Mouse (Mus musculus): ENCODE results near the gene Rasa1. TPM values are rescaled to one million over a fixed set of nuclear protein-coding genes. Genes with fewer than 3 reads are reported as not detected.

Rasa1 gene
- total and polyA plus RNA-seq, 2 experiments, result 3.0 to 25.4 TPM

DNA sequence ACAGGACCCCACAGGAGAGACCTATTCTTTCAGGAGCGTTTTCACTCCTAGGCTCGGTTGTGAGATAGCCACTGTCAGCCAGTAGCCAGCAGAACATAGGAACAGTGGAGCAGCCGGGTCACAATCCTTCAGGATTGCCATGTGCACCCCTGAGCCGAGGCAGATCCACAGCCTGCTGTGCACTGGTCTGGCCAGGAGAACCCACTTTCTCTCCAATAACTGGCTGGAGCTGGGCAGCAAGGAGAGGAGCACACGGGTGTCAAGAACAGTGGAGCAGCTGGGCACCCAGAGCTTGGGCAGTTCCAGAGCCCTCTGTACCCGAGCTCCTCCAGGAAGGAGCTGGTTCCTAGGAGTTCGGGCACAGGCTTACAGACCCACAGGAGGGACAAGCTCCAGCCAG is 50.2 kb downstream of the Rasa1 start:
- 92% methylated on average over 7 of the region's 7 CpGs for WGBS

DNA sequence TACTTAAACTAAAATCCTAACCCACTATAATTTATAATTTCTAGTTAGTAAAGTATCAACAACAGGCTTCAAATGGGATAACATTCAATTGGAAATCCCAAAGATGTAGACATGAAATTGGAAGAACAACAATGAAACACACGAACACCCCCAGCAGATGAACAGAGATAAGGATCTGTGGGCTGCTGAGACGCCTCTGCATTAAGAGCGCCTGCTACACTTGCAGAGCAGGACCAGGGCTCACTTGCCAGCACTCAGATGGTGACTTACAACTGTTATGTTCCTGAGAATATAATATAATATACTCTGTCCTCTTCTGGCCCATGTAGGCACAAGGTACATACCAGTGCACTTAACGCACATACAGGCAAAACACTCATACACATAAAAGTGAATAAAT is 70.3 kb downstream of the Rasa1 start:
- H3K79me2 ChIP-seq (ENCODE audit: control insufficient read depth, insufficient read depth, low read length), result no peaks in the 10 kb centered on the region
- H3K4me1 ChIP-seq (ENCODE audit: control insufficient read depth, insufficient read depth, low read length), result no peaks in the 10 kb centered on the region
- DNase-seq (ENCODE audit: extremely low read depth, low read depth, low spot score), result no peak
- H3K27me3 ChIP-seq (ENCODE audit: control insufficient read depth, insufficient read depth, low read length), result no peaks in the 10 kb centered on the region
- TF ChIP-seq POLR2A (IDR thresholded peaks at IDR 0.05; ENCODE audit: extremely low read depth, insufficient read depth, low read length) (no peak), CTCF (IDR thresholded peaks at IDR 0.05; ENCODE audit: low read depth, low read length) (no peak)
- H3K9ac ChIP-seq (ENCODE audit: low read depth, low read length), result no peak overlapping the region
- no peak overlapping the region for H3K27ac ChIP-seq (replicated peaks; ENCODE audit: insufficient read depth, low read depth, low read length)
- H3K4me3 ChIP-seq (ENCODE audit: insufficient read depth, low read depth, low read length), result no peak overlapping the region
- H3K36me3 ChIP-seq (ENCODE audit: control insufficient read depth, insufficient read depth, low read length), result peaks cover 32% of the 10 kb centered on the region
- WGBS, result 87% methylated on average over 4 of the region's 4 CpGs

More for the DNA sequence above, 50.2 kb downstream of the Rasa1 start:
- TF ChIP-seq CTCF (IDR thresholded peaks at IDR 0.05; ENCODE audit: low read depth, low read length) (no peak), POLR2A (IDR thresholded peaks at IDR 0.05; ENCODE audit: extremely low read depth, insufficient read depth, low read length) (no peak)
- Histone ChIP-seq H3K79me2 (ENCODE audit: control insufficient read depth, insufficient read depth, low read length) (no peaks in the 10 kb centered on the region), H3K27ac (replicated peaks; ENCODE audit: insufficient read depth, low read depth, low read length) (no peak overlapping the region), H3K36me3 (ENCODE audit: control insufficient read depth, insufficient read depth, low read length) (peaks cover 16% of the 10 kb centered on the region), H3K4me1 (ENCODE audit: control insufficient read depth, insufficient read depth, low read length) (no peaks in the 10 kb centered on the region), H3K4me3 (ENCODE audit: insufficient read depth, low read depth, low read length) (no peak overlapping the region), H3K9ac (ENCODE audit: low read depth, low read length) (no peak overlapping the region), H3K27me3 (ENCODE audit: control insufficient read depth, insufficient read depth, low read length) (no peaks in the 10 kb centered on the region)
- DNase-seq (ENCODE audit: extremely low read depth, low read depth, low spot score), result no peak

DNA sequence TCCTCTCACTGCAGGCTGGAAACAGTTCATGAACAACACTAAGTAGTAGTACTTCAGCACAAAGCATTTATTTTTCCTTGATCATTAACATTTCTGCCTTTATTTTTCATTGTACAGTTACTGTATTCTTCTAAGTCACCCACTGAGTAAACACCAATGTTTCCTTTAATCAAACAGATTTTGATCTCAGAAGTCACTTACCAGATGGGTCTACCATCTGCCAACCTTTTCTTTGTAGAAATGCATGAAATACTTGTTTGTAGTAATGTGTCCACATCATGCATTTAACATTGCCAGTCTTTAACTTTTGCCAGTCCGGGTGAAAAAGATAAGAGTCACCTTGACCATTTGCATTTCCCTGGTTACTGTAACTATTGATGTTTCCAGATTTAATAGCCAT is 78.6 kb downstream of the Rasa1 start:
- WGBS, result 14% methylated on average over 1 of the region's 1 CpGs
- TF ChIP-seq CTCF (IDR thresholded peaks at IDR 0.05; ENCODE audit: low read depth, low read length) (no peak), POLR2A (IDR thresholded peaks at IDR 0.05; ENCODE audit: extremely low read depth, insufficient read depth, low read length) (no peak)

DNA sequence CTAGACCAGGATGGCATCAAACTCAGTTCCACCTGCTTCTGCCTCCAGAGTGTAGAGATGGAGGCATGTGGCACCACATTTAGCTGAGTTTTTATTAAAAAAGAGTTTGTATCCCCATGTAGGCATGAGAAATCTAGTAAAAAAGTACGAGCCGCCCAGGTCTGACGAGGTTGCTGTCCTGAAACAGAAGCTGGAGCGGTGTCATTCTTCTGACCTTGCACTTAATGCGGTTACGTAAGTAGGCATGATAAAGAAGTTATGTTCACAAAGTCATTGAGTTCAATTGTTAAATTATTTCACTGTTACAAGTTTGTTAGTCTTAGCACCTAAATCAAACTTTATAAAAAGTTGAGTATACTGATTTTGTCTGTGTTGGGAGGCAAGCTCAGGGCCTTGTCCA is 80.3 kb downstream of the Rasa1 start:
- WGBS, result 59% methylated on average over 6 of the region's 6 CpGs
- Histone ChIP-seq H3K79me2 (ENCODE audit: control insufficient read depth, insufficient read depth, low read length) (no peaks in the 10 kb centered on the region; the same call in 1 of the 2 replicates), H3K27ac (replicated peaks; ENCODE audit: insufficient read depth, low read depth, low read length) (no peak overlapping the region), H3K4me3 (ENCODE audit: insufficient read depth, low read depth, low read length) (no peak overlapping the region), H3K9ac (ENCODE audit: low read depth, low read length) (no peak overlapping the region), H3K36me3 (ENCODE audit: control insufficient read depth, insufficient read depth, low read length) (peaks cover 19% of the 10 kb centered on the region), H3K4me1 (ENCODE audit: control insufficient read depth, insufficient read depth, low read length) (peaks cover 5% of the 10 kb centered on the region; the same call in 1 of the 2 replicates), H3K27me3 (ENCODE audit: control insufficient read depth, insufficient read depth, low read length) (no peaks in the 10 kb centered on the region)
- peak; percentile 34 for DNase-seq (ENCODE audit: extremely low read depth, low read depth, low spot score)
- TF ChIP-seq CTCF (IDR thresholded peaks at IDR 0.05; ENCODE audit: low read depth, low read length) (no peak), POLR2A (IDR thresholded peaks at IDR 0.05; ENCODE audit: extremely low read depth, insufficient read depth, low read length) (no peak)

More for the DNA sequence above, 78.6 kb downstream of the Rasa1 start:
- H3K79me2 ChIP-seq (ENCODE audit: control insufficient read depth, insufficient read depth, low read length), result no peaks in the 10 kb centered on the region; the same call in 1 of the 2 replicates
- H3K27ac ChIP-seq (replicated peaks; ENCODE audit: insufficient read depth, low read depth, low read length), result no peak overlapping the region
- H3K4me1 ChIP-seq (ENCODE audit: control insufficient read depth, insufficient read depth, low read length), result peaks cover 5% of the 10 kb centered on the region; the same call in 1 of the 2 replicates
- no peak overlapping the region for H3K9ac ChIP-seq (ENCODE audit: low read depth, low read length)
- H3K27me3 ChIP-seq (ENCODE audit: control insufficient read depth, insufficient read depth, low read length), result no peaks in the 10 kb centered on the region
- H3K36me3 ChIP-seq (ENCODE audit: control insufficient read depth, insufficient read depth, low read length), result peaks cover 24% of the 10 kb centered on the region
- no peak overlapping the region for H3K4me3 ChIP-seq (ENCODE audit: insufficient read depth, low read depth, low read length)
- peak; percentile 12 for DNase-seq (ENCODE audit: extremely low read depth, low read depth, low spot score)

DNA sequence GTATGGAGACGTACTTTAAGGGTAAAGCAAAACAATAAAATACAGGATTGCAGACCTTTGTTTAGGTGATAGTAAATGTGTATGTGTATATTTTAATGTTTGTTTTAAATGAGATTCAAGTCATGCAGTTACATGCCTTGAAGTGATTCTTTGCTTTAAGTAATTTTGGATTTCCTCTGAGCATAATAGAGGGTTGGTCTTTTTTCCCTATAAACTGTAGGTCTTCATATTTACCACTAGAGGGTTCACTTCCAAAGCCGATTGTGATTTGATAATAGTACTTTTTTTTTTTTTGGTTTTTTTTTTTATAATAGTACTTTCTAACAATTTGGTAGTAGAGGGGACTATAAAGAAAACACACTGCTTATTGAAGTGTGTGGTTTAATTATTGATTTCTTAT is 81.4 kb downstream of the Rasa1 start:
- Histone ChIP-seq H3K4me1 (ENCODE audit: control insufficient read depth, insufficient read depth, low read length) (peaks cover 5% of the 10 kb centered on the region; the same call in 1 of the 2 replicates), H3K27ac (replicated peaks; ENCODE audit: insufficient read depth, low read depth, low read length) (no peak overlapping the region), H3K79me2 (ENCODE audit: control insufficient read depth, insufficient read depth, low read length) (no peaks in the 10 kb centered on the region; the same call in 1 of the 2 replicates), H3K9ac (ENCODE audit: low read depth, low read length) (no peak overlapping the region), H3K4me3 (ENCODE audit: insufficient read depth, low read depth, low read length) (no peak overlapping the region), H3K27me3 (ENCODE audit: control insufficient read depth, insufficient read depth, low read length) (no peaks in the 10 kb centered on the region), H3K36me3 (ENCODE audit: control insufficient read depth, insufficient read depth, low read length) (peaks cover 17% of the 10 kb centered on the region)
- peak; percentile 7 for DNase-seq (ENCODE audit: extremely low read depth, low read depth, low spot score)
- TF ChIP-seq CTCF (IDR thresholded peaks at IDR 0.05; ENCODE audit: low read depth, low read length) (no peak), POLR2A (IDR thresholded peaks at IDR 0.05; ENCODE audit: extremely low read depth, insufficient read depth, low read length) (no peak)
- WGBS, result 67% methylated on average over 2 of the region's 2 CpGs

DNA sequence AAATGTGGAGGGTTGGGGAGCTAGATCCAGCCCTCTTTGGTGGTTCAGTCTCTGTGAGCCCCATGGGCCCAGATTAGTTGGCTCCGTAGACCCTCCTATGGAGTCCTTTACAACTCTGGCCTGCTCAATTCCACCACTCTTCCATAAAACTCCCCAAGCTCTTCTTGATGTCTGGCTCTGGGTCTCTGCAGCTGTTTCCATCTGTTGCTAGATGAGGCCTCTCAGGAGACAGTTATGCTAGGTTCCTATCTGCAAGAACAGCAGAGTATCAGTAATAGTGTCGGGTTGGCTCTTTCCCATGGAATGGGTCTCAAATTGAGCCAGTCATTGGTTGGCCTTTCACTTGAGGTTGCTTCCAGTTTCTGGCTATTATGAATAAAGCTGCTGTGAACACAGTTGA is 97.7 kb downstream of the Rasa1 start:
- Histone ChIP-seq H3K27me3 (ENCODE audit: control insufficient read depth, insufficient read depth, low read length) (no peaks in the 10 kb centered on the region), H3K9ac (ENCODE audit: low read depth, low read length) (no peak overlapping the region), H3K4me1 (ENCODE audit: control insufficient read depth, insufficient read depth, low read length) (no peaks in the 10 kb centered on the region; the same call in 1 of the 2 replicates), H3K36me3 (ENCODE audit: control insufficient read depth, insufficient read depth, low read length) (peaks cover 6% of the 10 kb centered on the region; the same call in 1 of the 2 replicates), H3K4me3 (ENCODE audit: insufficient read depth, low read depth, low read length) (no peak overlapping the region), H3K27ac (replicated peaks; ENCODE audit: insufficient read depth, low read depth, low read length) (no peak overlapping the region), H3K79me2 (ENCODE audit: control insufficient read depth, insufficient read depth, low read length) (peaks cover 8% of the 10 kb centered on the region; the same call in 1 of the 2 replicates)
- TF ChIP-seq POLR2A (IDR thresholded peaks at IDR 0.05; ENCODE audit: extremely low read depth, insufficient read depth, low read length) (no peak), CTCF (IDR thresholded peaks at IDR 0.05; ENCODE audit: low read depth, low read length) (no peak)
- WGBS, result 100% methylated on average over 2 of the region's 2 CpGs
- no peak for DNase-seq (ENCODE audit: extremely low read depth, low read depth, low spot score)

Measured in liver, adult 2 months (tissue).